Mouse (Mus musculus) MEL (cell line): Measurements from ENCODE around the gene Slc35e2. TPM values are rescaled to one million over a fixed set of nuclear protein-coding genes. Genes with fewer than 3 reads are reported as not detected.

ENCODE experiments used
- DNase-seq: peaks from one replicate; pipeline ENCODE4 v3.0.0; 2011; ENCODE audit warnings: low read depth, low spot score
- H3K27ac ChIP-seq: 2 replicates; pipeline ENCODE4 v1.5.1; 2012; ENCODE audit warnings: low read depth, mild to moderate bottlenecking, control low read depth, low read length, moderate library complexity; ENCODE audit not compliant: control insufficient read depth
- H3K27me3 ChIP-seq, 2 experiments: fragments of 150-350 bp in 1 of 2; sonication (generic) in 1 of 2; 2 replicates each; pipeline ENCODE4 v1.6.1; 2012; ENCODE audit warnings: low read length in 2 of 2, mild to moderate bottlenecking in 2 of 2, improper control_type of control experiment in 1 of 2, moderate library complexity in 1 of 2; ENCODE audit not compliant: insufficient read depth in 2 of 2, control insufficient read depth in 1 of 2
- H3K36me3 ChIP-seq, 2 experiments: 2 replicates each; pipeline ENCODE4 v1.6.1; 2012 to 2014; ENCODE audit warnings: low read length in 2 of 2, improper control_type of control experiment in 1 of 2, inconsistent platforms in 1 of 2, mild to moderate bottlenecking in 1 of 2; ENCODE audit not compliant: insufficient read depth in 2 of 2, control insufficient read depth in 1 of 2
- H3K4me1 ChIP-seq, 2 experiments: fragments of 150-350 bp in 1 of 2; sonication (generic) in 1 of 2; 2 replicates each; pipeline ENCODE4 v1.6.1; 2012; ENCODE audit warnings: low read length in 2 of 2, improper control_type of control experiment in 1 of 2, mild to moderate bottlenecking in 1 of 2; ENCODE audit not compliant: insufficient read depth in 2 of 2, control insufficient read depth in 1 of 2
- H3K4me3 ChIP-seq, 2 experiments: fragments of 150-350 bp in 1 of 2; sonication (generic) in 1 of 2; 2 replicates each; pipeline ENCODE4 v1.5.1; 2012; ENCODE audit warnings: low read depth in 2 of 2, low read length in 2 of 2, mild to moderate bottlenecking in 2 of 2, moderate library complexity in 2 of 2, control low read depth in 1 of 2, improper control_type of control experiment in 1 of 2; ENCODE audit not compliant: control insufficient read depth in 1 of 2, insufficient read depth in 1 of 2
- H3K79me2 ChIP-seq: 2 replicates; pipeline ENCODE4 v1.6.1; 2012; ENCODE audit warnings: mild to moderate bottlenecking, low read length, moderate library complexity; ENCODE audit not compliant: control insufficient read depth, poor library complexity, insufficient read depth
- H3K9ac ChIP-seq: 2 replicates; pipeline ENCODE4 v1.6.1; 2012; ENCODE audit warnings: low read depth, mild to moderate bottlenecking, control low read depth, low read length, moderate library complexity; ENCODE audit not compliant: control insufficient read depth, poor library complexity, severe bottlenecking
- H3K9me3 ChIP-seq: fragments of 150-350 bp; sonication (generic); replicated peaks from 2 replicates; pipeline ENCODE4 v1.6.1; 2012; ENCODE audit warnings: mild to moderate bottlenecking, low read length, improper control_type of control experiment, moderate library complexity; ENCODE audit not compliant: insufficient read depth
- ETS1 ChIP-seq: IDR thresholded peaks from 2 replicates; pipeline ENCODE4 v1.6.1; 2012; ENCODE audit warnings: low read depth, mild to moderate bottlenecking, inconsistent platforms, low read length, improper control_type of control experiment, moderate library complexity
- GABPA ChIP-seq: IDR thresholded peaks from 2 replicates; pipeline ENCODE4 v1.6.1; 2012; ENCODE audit warnings: low read depth, mild to moderate bottlenecking, inconsistent platforms, low read length, improper control_type of control experiment, moderate library complexity
- MXI1 ChIP-seq: IDR thresholded peaks from 2 replicates; pipeline ENCODE4 v1.6.1; 2011; ENCODE audit warnings: mild to moderate bottlenecking, low read depth, low read length, improper control_type of control experiment
- MYC ChIP-seq: IDR thresholded peaks from 2 replicates; pipeline ENCODE4 v1.6.1; 2011; ENCODE audit warnings: low read depth, mild to moderate bottlenecking, low read length, improper control_type of control experiment, moderate library complexity
- RCOR1 ChIP-seq: IDR thresholded peaks from 2 replicates; pipeline ENCODE4 v1.6.1; 2012; ENCODE audit warnings: low read depth, mild to moderate bottlenecking, inconsistent platforms, low read length, improper control_type of control experiment
- TAL1 ChIP-seq: IDR thresholded peaks from 2 replicates; pipeline ENCODE4 v1.6.1; 2012; ENCODE audit warnings: mild to moderate bottlenecking, inconsistent platforms, low read length, moderate library complexity, mixed read lengths
- TBP ChIP-seq: IDR thresholded peaks from 2 replicates; pipeline ENCODE4 v1.8.0; 2011; ENCODE audit warnings: low read depth, low read length, improper control_type of control experiment
- UBTF ChIP-seq: IDR thresholded peaks from 2 replicates; pipeline ENCODE4 v1.6.1; 2012; ENCODE audit warnings: low read depth, mild to moderate bottlenecking, inconsistent platforms, low read length, improper control_type of control experiment, moderate library complexity, borderline replicate concordance; ENCODE audit not compliant: insufficient read depth
- USF1 ChIP-seq: IDR thresholded peaks from 2 replicates; pipeline ENCODE4 v1.6.1; 2014; ENCODE audit warnings: low read depth, mild to moderate bottlenecking, inconsistent platforms, low read length, improper control_type of control experiment, moderate library complexity
- ZC3H11A ChIP-seq: IDR thresholded peaks from 2 replicates; pipeline ENCODE4 v1.6.1; 2012; ENCODE audit warnings: low read depth, mild to moderate bottlenecking, inconsistent platforms, low read length, improper control_type of control experiment
- ZNF384 ChIP-seq: IDR thresholded peaks from 2 replicates; pipeline ENCODE4 v1.6.1; 2012; ENCODE audit warnings: low read depth, mild to moderate bottlenecking, inconsistent platforms, low read length, improper control_type of control experiment
- polyA plus RNA-seq, 2 experiments: library from polyadenylated mRNA; stranded (reverse) in 1 of 2; unstranded in 1 of 2; fragments of >175 nt in 1 of 2; fragments of >200 nt in 1 of 2; gene quantifications; 2 replicates each; pipeline versions ENCODE4 v1.2.1 to v1.2.4; 2012; ENCODE audit warnings: low replicate concordance in 2 of 2, low read depth in 1 of 2; ENCODE audit not compliant: insufficient read length in 2 of 2, insufficient read depth in 1 of 2, missing spikeins in 1 of 2
- total RNA-seq: library from RNA; depleted of rRNA; stranded (reverse); fragments of 300-350 nt; gene quantifications from 2 replicates; pipeline ENCODE4 v1.2.3, GENCODE M21; 2012

Slc35e2 gene
- total and polyA plus RNA-seq, 3 experiments, result 6.4 to 9.9 TPM; not detected in 1

GRCm38 (mm10) chr4:155575521-155575920 lies 25.7 kb upstream of the Slc35e2 start:
- TF ChIP-seq GABPA, result no peak
- TF ChIP-seq ZNF384, result no peak
- TF ChIP-seq ZC3H11A, result no peak
- TF ChIP-seq TBP, result no peak
- peaks cover 10 to 23% of the 10 kb centered on the region in 2 experiments for H3K36me3 ChIP-seq
- no peak overlapping the region for H3K9ac ChIP-seq
- peaks cover 36% of the 10 kb centered on the region for H3K79me2 ChIP-seq
- H3K9me3 ChIP-seq, result no peaks in the 10 kb centered on the region
- H3K27ac ChIP-seq, result no peak overlapping the region
- no peak for DNase-seq
- H3K4me3 ChIP-seq, result no peak overlapping the region
- H3K4me1 ChIP-seq, result peaks cover 2 to 27% of the 10 kb centered on the region in 2 experiments
- H3K27me3 ChIP-seq, result no peaks in the 10 kb centered on the region

DNA sequence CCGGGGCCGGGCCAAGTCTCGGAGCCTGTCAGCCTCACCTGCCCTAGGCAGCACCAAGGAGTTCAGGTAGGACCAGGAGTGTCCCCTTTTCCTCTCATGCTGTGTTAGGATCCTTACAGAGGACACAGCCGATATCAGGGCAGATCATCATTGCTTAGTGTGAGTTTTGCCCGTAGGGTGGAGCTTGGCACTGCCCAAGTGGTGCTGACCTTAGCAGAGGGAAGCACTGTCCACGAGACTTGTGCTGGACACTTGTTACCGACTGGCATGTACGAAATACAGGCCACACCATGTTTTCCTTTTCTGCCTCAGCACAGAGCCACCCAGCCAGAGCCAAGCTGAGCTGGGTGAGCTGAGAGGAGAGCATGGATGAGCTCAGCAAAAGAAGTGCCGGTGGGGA lies 24.1 kb upstream of the Slc35e2 start:
- Histone ChIP-seq H3K79me2 (peaks cover 24% of the 10 kb centered on the region), H3K27me3 (no peaks in the 10 kb centered on the region), H3K36me3 (peaks cover 11 to 18% of the 10 kb centered on the region in 2 experiments), H3K9ac (no peak overlapping the region), H3K4me1 (peaks cover 0 to 12% of the 10 kb centered on the region in 2 experiments), H3K4me3 (no peak overlapping the region), H3K9me3 (no peaks in the 10 kb centered on the region), H3K27ac (no peak overlapping the region)
- no peak for TF ChIP-seq MXI1
- no peak for TF ChIP-seq RCOR1
- no peak for TF ChIP-seq UBTF
- no peak for TF ChIP-seq USF1
- TF ChIP-seq MYC, result no peak
- no peak for DNase-seq

- TF ChIP-seq ETS1, result no peak
- 0 out of 2 replicates have a peak, but pooled peaks have one; percentile 3 for TF ChIP-seq TAL1
- no peak for DNase-seq
- Histone ChIP-seq H3K9ac (no peak overlapping the region), H3K79me2 (peaks cover 19% of the 10 kb centered on the region), H3K9me3 (no peaks in the 10 kb centered on the region), H3K36me3 (peaks cover 8 to 19% of the 10 kb centered on the region in 2 experiments; a peak in 3 of 4 replicates), H3K27me3 (no peaks in the 10 kb centered on the region), H3K27ac (no peak overlapping the region), H3K4me3 (no peak overlapping the region), H3K4me1 (peaks cover 0 to 9% of the 10 kb centered on the region in 2 experiments; a peak in 3 of 4 replicates)
Observed at GRCm38 (mm10) chr4:155577741-155578140, 23.5 kb upstream of the Slc35e2 start.
